Mouse (Mus musculus) hematopoietic multipotent progenitor cell, adult 10-12 weeks (in vitro differentiated cells): ENCODE measurements around the gene Tcaf3. TPM values are rescaled to one million over a fixed set of nuclear protein-coding genes. Genes with fewer than 3 reads are reported as not detected.

Source experiments
- polyA plus RNA-seq: library from polyadenylated mRNA; stranded (reverse); fragments of >175 nt; gene quantifications from 2 replicates; pipeline ENCODE4 v1.2.3, GENCODE M21; 2012; ENCODE audit warnings: low replicate concordance

Tcaf3 gene
- not detected in 2 replicates for polyA plus RNA-seq

DNA sequence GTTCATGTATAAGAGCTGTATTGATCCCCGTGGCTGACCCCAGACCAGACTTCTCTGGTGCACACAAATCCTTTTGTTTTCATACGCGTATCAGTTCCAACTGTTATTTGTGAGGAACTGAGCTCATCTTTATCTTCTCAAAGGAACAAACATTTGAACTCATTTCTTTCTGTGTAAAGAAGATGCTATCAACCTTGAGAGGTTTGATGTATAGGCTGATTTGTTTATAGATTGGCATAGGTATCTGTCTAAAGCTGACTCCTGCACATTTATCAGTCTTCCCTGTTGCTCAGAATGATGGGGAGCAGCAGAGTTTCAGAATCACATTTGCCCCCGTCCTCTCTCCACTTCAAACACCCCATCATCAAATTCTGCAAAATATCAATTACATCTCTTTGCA, at the start of gene Tcaf3:
TSS of gene Tcaf3 (minus strand) at position 101 of the 400 bp plus-strand sequence.

GRCm38 (mm10) chr6:42644912-42645549, 47.5 kb upstream of the Tcaf3 start, which contains the start of gene Tcaf2:
TSS of gene Tcaf2 (minus strand) at chr6:42645254.

DNA sequence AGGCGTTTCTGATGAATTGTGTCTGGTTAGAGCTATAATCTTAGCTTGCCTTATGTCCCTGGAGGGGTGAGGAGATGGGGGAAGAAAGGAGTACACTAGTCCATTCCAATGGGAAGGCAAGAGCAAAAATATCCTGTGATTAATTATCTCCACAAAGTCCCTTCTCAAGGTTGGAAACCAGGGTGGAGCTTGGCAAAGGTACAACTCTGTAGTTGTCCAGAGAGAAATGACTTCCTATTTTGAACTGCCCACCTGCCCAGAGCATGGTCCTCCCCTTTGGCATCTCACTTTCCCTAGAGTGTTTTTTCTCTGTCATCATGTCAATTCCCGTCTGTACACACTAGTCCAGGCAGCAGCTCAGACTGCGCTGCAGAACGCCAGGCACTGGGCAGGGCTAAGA, 50.0 kb downstream of the Tcaf3 start, which contains the start of gene Olfr455:
TSS of gene Olfr455 (minus strand) at position 127 of the 400 bp plus-strand sequence.

Other genes starting within 250 kb of the Tcaf3 start
- gene Zyx, start 248.1 kb downstream of the Tcaf3 start, polyA plus RNA-seq: 993 and 3,641 TPM in 2 replicates
- gene Epha1, start 224.4 kb downstream of the Tcaf3 start, polyA plus RNA-seq: 0.04 TPM in 1 of 2 replicates, not detected in the other
- not detected in 2 replicates for gene Tas2r143, start 197.5 kb downstream of the Tcaf3 start, polyA plus RNA-seq
- not detected in 2 replicates for gene Tas2r135, start 192.3 kb downstream of the Tcaf3 start, polyA plus RNA-seq
- gene Tas2r126, start 163.2 kb downstream of the Tcaf3 start, polyA plus RNA-seq: not detected in 2 replicates
- gene Olfr458, start 132.5 kb downstream of the Tcaf3 start, polyA plus RNA-seq: not detected in 2 replicates
- gene Olfr457, start 121.4 kb downstream of the Tcaf3 start, polyA plus RNA-seq: not detected in 2 replicates
- gene Olfr456, start 110.5 kb downstream of the Tcaf3 start, polyA plus RNA-seq: not detected in 2 replicates
- gene Olfr455, start 50.1 kb downstream of the Tcaf3 start, polyA plus RNA-seq: not detected in 2 replicates
- gene Tcaf2, start 47.6 kb upstream of the Tcaf3 start, polyA plus RNA-seq: 0.02 TPM in 1 of 2 replicates, not detected in the other
- 0.10 TPM in 1 of 2 replicates, not detected in the other for gene Tcaf1, start 112.4 kb upstream of the Tcaf3 start, polyA plus RNA-seq
- gene Olfr453, start 141.7 kb upstream of the Tcaf3 start, polyA plus RNA-seq: not detected in 2 replicates
- gene Olfr38, start 158.7 kb upstream of the Tcaf3 start, polyA plus RNA-seq: not detected in 2 replicates
- not detected in 2 replicates for gene Olfr452, start 187.4 kb upstream of the Tcaf3 start, polyA plus RNA-seq
- not detected in 2 replicates for gene Olfr450, start 214.2 kb upstream of the Tcaf3 start, polyA plus RNA-seq
- gene Olfr449, start 236.7 kb upstream of the Tcaf3 start, polyA plus RNA-seq: not detected in 2 replicates